Mouse (Mus musculus): Measurements from ENCODE around the gene Olfr49. TPM values are rescaled to one million over a fixed set of nuclear protein-coding genes. Genes with fewer than 3 reads are reported as not detected.

Gene Olfr49
- polyA plus RNA-seq (2014; fragmentation: Illumina TruSeq; extraction: RNeasy Lipid Tissue Mini Kit (QIAGEN cat#74804); ENCODE audit: low read depth, low replicate concordance): not detected

DNA sequence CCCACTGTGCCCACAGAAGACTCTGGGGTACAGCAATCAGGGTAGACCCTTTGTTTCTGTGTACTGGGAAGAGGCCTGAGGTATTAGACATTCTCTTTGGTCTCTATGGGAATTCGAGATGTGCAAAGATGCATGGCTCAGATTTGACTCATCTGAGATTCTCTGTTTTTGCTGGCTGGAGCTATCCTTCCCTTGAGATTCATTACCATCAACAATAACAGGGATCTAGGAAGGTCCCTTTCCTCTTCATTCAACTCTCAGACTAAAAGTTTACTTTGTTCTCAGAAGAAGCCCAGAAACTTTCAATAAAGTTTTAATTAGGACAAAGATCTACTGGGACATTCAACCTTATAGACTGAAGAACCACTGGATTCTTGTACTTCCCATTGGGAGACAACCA is at the start of gene Olfr49:
Gene Olfr49, minus strand, starts transcription at position 101 of the 400 bp plus-strand sequence.

DNA sequence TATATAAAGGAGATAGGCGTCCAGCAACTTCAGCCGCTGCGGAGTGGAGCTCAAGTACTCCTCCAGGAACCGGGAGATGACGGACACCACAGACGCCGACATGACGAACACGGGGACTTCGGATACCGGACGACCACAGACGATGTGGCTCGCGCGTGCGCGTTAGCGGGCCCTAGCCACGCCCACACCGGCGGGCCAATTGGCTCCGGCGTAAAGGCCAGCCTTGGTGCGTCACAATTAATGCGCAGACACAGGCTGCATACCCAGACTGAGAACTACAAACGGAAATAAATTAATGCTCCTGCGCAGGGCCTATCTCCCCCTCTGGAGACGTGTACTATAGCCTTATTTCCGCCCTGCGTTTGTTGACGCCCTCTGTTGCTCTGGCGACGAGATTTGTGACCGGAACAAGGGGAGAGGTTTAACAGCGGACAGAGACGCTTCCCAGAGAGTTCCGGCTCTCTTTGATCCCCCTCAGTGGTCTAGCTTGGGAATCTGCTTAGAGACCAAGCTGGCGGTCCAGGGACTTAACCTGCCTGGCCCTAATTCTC is 30.9 kb downstream of the Olfr49 start, which contains the start of the genes Dad1 and Abhd4:
Gene Dad1, minus strand, starts transcription at position 364 of the 551 bp plus-strand sequence.
Gene Abhd4, plus strand, starts transcription at position 448 of the 551 bp plus-strand sequence.

Other genes with a start within 250 kb of the Olfr49 start
- 250 TPM for gene Dad1, start 30.8 kb downstream of the Olfr49 start, polyA plus RNA-seq (2014; fragmentation: Illumina TruSeq; extraction: RNeasy Lipid Tissue Mini Kit (QIAGEN cat#74804); ENCODE audit: low read depth, low replicate concordance)
- gene Abhd4, start 30.8 kb downstream of the Olfr49 start, polyA plus RNA-seq (2014; fragmentation: Illumina TruSeq; extraction: RNeasy Lipid Tissue Mini Kit (QIAGEN cat#74804); ENCODE audit: low read depth, low replicate concordance): 85.2 TPM
- 52.2 TPM for gene Oxa1l, start 75.9 kb upstream of the Olfr49 start, polyA plus RNA-seq (2014; fragmentation: Illumina TruSeq; extraction: RNeasy Lipid Tissue Mini Kit (QIAGEN cat#74804); ENCODE audit: low read depth, low replicate concordance)
- gene Slc7a7, start 132.8 kb upstream of the Olfr49 start, polyA plus RNA-seq (2014; fragmentation: Illumina TruSeq; extraction: RNeasy Lipid Tissue Mini Kit (QIAGEN cat#74804); ENCODE audit: low read depth, low replicate concordance): 6.5 TPM
- gene Mrpl52, start 142.0 kb upstream of the Olfr49 start, polyA plus RNA-seq (2014; fragmentation: Illumina TruSeq; extraction: RNeasy Lipid Tissue Mini Kit (QIAGEN cat#74804); ENCODE audit: low read depth, low replicate concordance): 215 TPM
- gene Mmp14, start 146.7 kb upstream of the Olfr49 start, polyA plus RNA-seq (2014; fragmentation: Illumina TruSeq; extraction: RNeasy Lipid Tissue Mini Kit (QIAGEN cat#74804); ENCODE audit: low read depth, low replicate concordance): 66.6 TPM
- 74.3 TPM for gene Lrp10, start 179.2 kb upstream of the Olfr49 start, polyA plus RNA-seq (2014; fragmentation: Illumina TruSeq; extraction: RNeasy Lipid Tissue Mini Kit (QIAGEN cat#74804); ENCODE audit: low read depth, low replicate concordance)
- gene Rem2, start 191.2 kb upstream of the Olfr49 start, polyA plus RNA-seq (2014; fragmentation: Illumina TruSeq; extraction: RNeasy Lipid Tissue Mini Kit (QIAGEN cat#74804); ENCODE audit: low read depth, low replicate concordance): 0.63 TPM
- gene Prmt5, start 232.6 kb upstream of the Olfr49 start, polyA plus RNA-seq (2014; fragmentation: Illumina TruSeq; extraction: RNeasy Lipid Tissue Mini Kit (QIAGEN cat#74804); ENCODE audit: low read depth, low replicate concordance): 33.9 TPM